Mouse (Mus musculus) lung, adult 2 months (tissue): ENCODE results near the gene Trp73.

Experiments used
- CTCF ChIP-seq: fragments of 200-500 bp; IDR thresholded peaks from 2 replicates; pipeline ENCODE4 v1.5.1; 2011; ENCODE audit warnings: mild to moderate bottlenecking, low read length, control low read depth; ENCODE audit not compliant: insufficient read depth
- POLR2A ChIP-seq: fragments of 200-500 bp; IDR thresholded peaks from 2 replicates; pipeline ENCODE4 v1.6.1; 2011; ENCODE audit warnings: low read depth, mild to moderate bottlenecking, control low read depth, low read length, borderline replicate concordance; ENCODE audit errors: extremely low read depth

DNA sequence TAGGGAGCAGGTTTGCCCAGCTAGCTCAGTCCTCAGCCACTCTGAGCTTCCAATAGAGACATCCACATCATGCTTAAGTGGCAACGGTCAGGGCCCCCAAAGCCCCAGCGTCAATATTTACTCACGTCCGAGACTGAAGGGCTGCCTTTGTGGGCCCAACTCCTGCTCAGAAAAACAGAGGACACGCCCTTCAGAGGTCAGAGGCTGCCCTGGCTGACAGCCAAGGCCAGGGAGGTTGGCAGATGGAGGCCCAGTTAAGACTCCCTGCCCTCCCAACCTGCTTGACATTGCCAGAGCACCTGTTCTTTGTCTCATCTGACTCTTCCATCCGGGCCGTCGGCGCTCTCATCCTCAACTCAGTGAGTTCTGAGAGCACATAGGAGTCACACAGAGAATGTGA lies 21.2 kb downstream of the Trp73 start:
- no peak for TF ChIP-seq CTCF
- no peak for TF ChIP-seq POLR2A
